Mouse (Mus musculus) adrenal gland, adult 10 weeks (tissue): ENCODE measurements around the gene Vmn1r10. TPM values are rescaled to one million over a fixed set of nuclear protein-coding genes. Genes with fewer than 3 reads are reported as not detected.

Experiments used
- polyA plus RNA-seq: library from polyadenylated mRNA; stranded (reverse); fragments of 350-450 nt; fragmentation: Illumina TruSeq; extraction: RNeasy Lipid Tissue Mini Kit (QIAGEN cat#74804); gene quantifications from one replicate; pipeline ENCODE4 v1.2.3, GENCODE M21; 2014; ENCODE audit warnings: low read depth, low replicate concordance

Gene Vmn1r10
- not detected for polyA plus RNA-seq

DNA sequence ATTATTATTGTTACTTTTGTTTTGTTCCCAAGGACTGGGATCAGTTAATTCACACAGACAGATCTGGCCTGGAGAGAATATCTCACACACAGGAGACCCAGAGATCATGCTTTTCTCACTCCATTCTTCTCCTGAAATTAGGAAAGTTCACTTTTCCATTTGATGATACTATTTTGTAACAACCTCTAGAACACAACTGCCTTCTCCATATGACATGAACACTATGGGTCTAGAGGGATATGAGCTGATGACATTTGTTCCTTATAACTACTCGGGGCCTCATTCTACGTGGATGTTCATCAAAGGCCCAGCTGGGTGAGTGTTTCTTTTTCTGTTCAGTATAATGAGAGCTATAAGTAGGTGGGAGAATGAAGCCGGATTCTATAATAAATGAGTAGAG, at the start of gene Vmn1r10:
Gene Vmn1r10 (plus strand): TSS at position 301 of the 400 bp plus-strand sequence.

DNA sequence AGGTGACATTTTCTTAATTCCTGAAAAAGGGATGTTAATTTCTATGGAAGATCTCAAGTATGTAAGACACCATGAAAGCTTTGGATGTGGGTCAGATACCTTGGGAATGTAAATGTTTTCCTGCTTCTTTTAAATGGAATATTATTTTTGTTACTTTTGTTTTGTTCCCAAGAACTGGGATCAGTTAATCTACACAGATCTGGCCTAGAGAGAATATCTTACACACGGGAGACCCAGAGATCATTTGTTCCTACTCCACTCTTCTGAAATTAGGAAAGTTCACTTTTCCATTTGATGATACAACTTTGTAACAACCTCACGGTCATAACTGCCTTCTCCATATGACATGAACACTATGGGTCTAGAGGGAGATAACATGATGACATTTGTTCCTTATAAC, 42.8 kb upstream of the Vmn1r10 start, which contains the start of gene Vmn1r9:
Gene Vmn1r9 (plus strand): TSS at position 301 of the 400 bp plus-strand sequence.

DNA sequence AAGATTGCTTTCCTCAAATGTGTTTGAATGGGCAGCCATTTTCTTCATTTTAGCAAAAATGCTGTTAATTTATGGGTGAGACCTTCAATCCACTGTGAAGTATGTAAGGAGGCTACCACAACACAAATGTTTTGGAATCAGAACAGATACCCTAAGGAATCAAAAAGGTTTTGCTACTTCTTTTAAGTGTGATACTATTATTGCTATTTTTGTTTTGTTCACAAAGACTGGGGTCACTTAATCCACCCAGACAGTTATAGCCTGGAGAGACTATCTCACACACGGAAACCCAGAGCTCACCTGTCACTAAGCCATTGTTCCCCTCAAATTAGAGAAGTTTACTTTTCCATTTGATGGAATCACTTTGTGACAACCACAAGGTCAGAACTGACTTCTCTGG, 23.9 kb downstream of the Vmn1r10 start, which contains the start of gene Vmn1r11:
Gene Vmn1r11 (plus strand): TSS at position 301 of the 400 bp plus-strand sequence.

DNA sequence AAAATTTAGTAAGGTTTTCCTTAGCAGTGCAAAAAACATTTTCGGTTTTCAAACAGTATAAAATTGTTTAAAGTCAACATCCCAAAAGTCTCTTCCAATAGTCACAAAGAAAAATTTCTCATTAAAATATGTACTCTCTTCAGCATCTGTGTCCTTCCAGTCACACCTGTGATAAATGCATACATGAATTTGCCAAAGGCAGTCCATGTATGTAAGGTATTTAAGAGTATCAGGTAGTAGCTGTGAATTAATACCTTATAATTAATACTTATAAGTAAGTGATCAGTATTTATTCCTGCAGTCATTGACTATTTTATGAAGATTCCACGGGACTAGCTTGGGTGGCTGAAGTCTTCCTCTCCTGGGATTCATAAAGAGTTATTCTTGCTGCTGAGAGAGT, 47.4 kb downstream of the Vmn1r10 start, which contains the start of gene Vmn1r12:
Gene Vmn1r12 (plus strand): TSS at position 301 of the 400 bp plus-strand sequence.

Other genes with a start within 250 kb of the Vmn1r10 start
- 80.4 TPM for gene Nt5c3, start 185.5 kb upstream of the Vmn1r10 start, polyA plus RNA-seq
- 0.41 TPM for gene Vmn1r4, start 185.4 kb upstream of the Vmn1r10 start, polyA plus RNA-seq
- gene Vmn1r5, start 139.2 kb upstream of the Vmn1r10 start, polyA plus RNA-seq: not detected
- not detected for gene Vmn1r6, start 112.2 kb upstream of the Vmn1r10 start, polyA plus RNA-seq
- not detected for gene Vmn1r7, start 84.1 kb upstream of the Vmn1r10 start, polyA plus RNA-seq
- gene Vmn1r8, start 77.2 kb upstream of the Vmn1r10 start, polyA plus RNA-seq: not detected
- not detected for gene Vmn1r9, start 42.7 kb upstream of the Vmn1r10 start, polyA plus RNA-seq
- gene Vmn1r11, start 24.0 kb downstream of the Vmn1r10 start, polyA plus RNA-seq: not detected
- gene Vmn1r12, start 47.5 kb downstream of the Vmn1r10 start, polyA plus RNA-seq: not detected
- not detected for gene Vmn1r13, start 93.8 kb downstream of the Vmn1r10 start, polyA plus RNA-seq
- not detected for gene Vmn1r14, start 122.2 kb downstream of the Vmn1r10 start, polyA plus RNA-seq
- gene Vmn1r15, start 148.5 kb downstream of the Vmn1r10 start, polyA plus RNA-seq: not detected
- not detected for gene Vmn1r16, start 220.0 kb downstream of the Vmn1r10 start, polyA plus RNA-seq